Mouse (Mus musculus): Measurements from ENCODE around the gene Ascl4.

Gene Ascl4

GRCm38 (mm10) chr10:85969894-85970620 lies 42.6 kb downstream of the Ascl4 start:
- DNase-seq, result peak; percentile 71 to 76

- DNase-seq, result no peak
Observed at GRCm38 (mm10) chr10:85971826-85972225, 44.3 kb downstream of the Ascl4 start.

GRCm38 (mm10) chr10:85972915-85973314 lies 45.4 kb downstream of the Ascl4 start:
- no peak for DNase-seq

DNA sequence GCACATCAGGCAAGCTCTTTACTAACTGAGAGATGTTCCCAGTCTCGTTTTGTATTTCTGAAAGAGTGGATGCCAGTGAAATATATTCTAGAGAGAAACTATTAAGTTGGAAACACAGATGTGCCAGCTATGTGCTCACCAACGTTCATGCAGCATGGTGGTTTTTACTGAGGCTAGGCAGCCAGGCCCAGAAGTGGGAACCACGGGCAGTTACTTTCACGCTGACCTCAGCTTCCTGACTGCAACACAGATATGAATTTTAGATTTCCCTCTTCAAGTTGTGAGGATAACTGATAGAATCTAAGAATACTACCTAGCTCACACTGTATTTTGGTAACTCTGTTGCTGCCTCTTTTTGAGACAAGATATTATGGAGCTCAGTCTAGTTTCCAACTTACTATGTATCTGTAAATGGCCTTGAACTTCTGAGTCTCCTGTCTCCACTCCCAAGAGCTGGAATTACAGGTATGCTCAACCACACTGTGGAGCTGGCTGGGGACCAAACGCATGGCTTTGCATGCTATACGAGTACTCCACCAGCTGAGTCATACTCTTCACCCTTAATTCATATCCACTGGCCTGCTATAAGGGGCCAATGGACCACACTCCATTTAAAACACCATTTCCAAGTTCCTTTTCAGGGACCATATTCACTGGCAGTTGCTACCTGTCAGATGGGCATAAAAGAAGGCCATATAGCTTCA lies 62.1 kb downstream of the Ascl4 start:
- no peak for DNase-seq

GRCm38 (mm10) chr10:85992412-85992811 lies 64.9 kb downstream of the Ascl4 start:
- DNase-seq, result no peak

DNA sequence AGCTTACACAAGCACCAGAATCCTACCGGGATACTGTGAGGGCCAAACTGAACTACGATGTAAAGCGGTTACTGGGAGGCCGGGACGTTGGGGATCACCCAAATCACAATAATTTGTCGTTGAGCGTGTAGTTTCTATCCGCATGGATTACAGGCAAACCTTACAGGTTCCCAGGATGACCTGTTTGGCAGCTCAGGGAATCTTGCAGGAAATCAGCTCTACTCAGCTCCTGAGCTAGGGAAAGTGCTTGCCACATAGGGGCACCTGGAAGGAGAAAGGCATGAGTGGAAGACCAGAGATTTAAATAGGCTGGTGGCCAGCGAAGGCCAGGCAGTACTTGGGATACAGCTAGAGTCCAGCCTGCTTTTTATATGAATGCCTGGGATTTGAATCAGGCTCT lies 66.4 kb downstream of the Ascl4 start:
- DNase-seq, result no peak

DNA sequence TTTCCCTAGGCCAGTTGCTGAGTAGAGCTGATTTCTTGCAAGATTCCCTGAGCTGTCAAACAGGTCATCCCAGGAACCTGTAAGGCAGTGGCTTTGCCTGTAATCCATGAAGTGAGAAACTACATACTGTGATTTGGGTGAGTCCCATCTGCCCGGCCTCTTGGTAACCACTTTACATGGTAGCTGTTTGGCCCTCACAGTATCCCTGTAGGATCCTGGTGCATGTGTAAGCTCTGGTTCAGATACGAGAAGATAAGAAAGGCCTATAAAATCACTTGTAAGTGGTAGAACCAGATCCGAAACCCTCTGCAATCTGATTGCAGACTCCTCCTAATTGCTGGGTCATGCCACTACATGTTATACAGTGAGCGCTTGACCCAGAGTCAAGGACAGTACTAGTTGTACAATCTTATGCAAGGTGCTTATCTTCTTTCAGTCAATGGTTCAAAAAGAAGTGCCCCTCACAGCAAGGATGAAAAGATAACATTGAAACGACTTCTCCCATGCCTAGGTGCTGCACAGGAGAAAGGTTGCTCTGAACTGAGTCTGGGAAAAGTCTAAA lies 67.1 kb downstream of the Ascl4 start:
- DNase-seq, result no peak
